Comparison of ENCODE assay signal across 24 mouse cellular contexts in the genomic region with DNA sequence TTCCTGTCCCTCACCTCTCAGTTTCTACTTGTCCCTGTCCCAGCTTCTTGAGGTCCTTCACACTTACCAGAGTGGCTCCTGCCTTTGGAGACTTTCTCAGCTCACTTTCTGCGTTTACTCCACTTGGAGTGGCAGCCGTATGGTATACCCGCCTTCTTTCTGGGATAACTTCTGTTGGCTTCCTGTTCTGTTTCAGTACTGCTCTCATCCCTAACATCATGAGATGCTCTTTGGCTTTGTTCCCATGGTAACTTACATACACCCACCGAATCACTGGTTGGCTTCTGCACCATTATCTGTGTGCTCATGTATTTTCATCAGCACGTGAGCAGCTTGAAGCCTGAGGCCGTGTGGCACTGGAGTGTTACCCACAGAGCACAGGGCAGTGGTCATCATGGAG. TPM values are rescaled to one million over a fixed set of nuclear protein-coding genes. Genes with fewer than 3 reads are reported as not detected.
A peak's percentile ranks its signal among the peaks of the same experiment; 100 is the strongest.
DNase-seq lines count a peak whose midpoint lies in the region; ATAC-seq and TF ChIP-seq lines count a peak whose summit lies in the region.
"Had no signal": no experiment of that assay in that cellular context is flagged by ENCODE, and none has a peak within 500 bp of the region (broad histone marks: within the 10 kb centered on the region; RNA-seq: fewer than 3 reads in every experiment).

No protein-coding gene starts in this region.

- no peak overlapping the region for H3K27ac ChIP-seq in gastrocnemius, adult 2 months
- H3K27ac ChIP-seq: embryonic facial prominence, embryonic 10.5 days; embryonic facial prominence, embryonic 13.5 days; forebrain, embryonic 12.5 days; forebrain, embryonic 15.5 days; hindbrain, embryonic 12.5 days; hindbrain, embryonic 15.5 days had no signal

- intact Hi-C loops in gastrocnemius, adult 2 months (cut with DNase I): no loop called here

- TF ChIP-seq CTCF in gastrocnemius, adult 2 months (IDR thresholded peaks at IDR 0.05): no peak

- H3K4me3 ChIP-seq in gastrocnemius, adult 2 months: no peak overlapping the region
- H3K4me3 ChIP-seq: embryonic facial prominence, embryonic 10.5 days; embryonic facial prominence, embryonic 13.5 days; erythroblast, embryonic 14.5 days; forebrain, embryonic 12.5 days; forebrain, embryonic 15.5 days; hindbrain, embryonic 12.5 days; hindbrain, embryonic 15.5 days had no signal

- no peak for DNase-seq in frontal cortex, postnatal 10 days (ENCODE audit: low spot score in 2 of 2)
- peak; percentile 70 for DNase-seq in layer of hippocampus, adult 9-11 months
- DNase-seq in layer of hippocampus, postnatal 10 days (ENCODE audit: low spot score in 2 of 2): no peak
- DNase-seq in brain, adult 2 months (ENCODE audit: low read depth, low spot score): peak; percentile 62
- no peak for DNase-seq in gastrocnemius, adult 2 months
- DNase-seq: adrenal gland, adult 2 months; adrenal gland, postnatal 14 days; B cell, adult 2 months; cerebellum, adult 11-12 months; cerebellum, adult 8-10 months; cerebellum, postnatal 10 days; cerebellum, postnatal 36 days; embryo, embryonic 11 days; gastrocnemius, postnatal 14 days; heart, adult 11 months had no signal

- peak; percentile 41; the same call in 1 of the 2 replicates for ATAC-seq in frontal cortex, adult (ENCODE audit: low TSS enrichment)
- ATAC-seq: forebrain, embryonic 15.5 days had no signal

RNA-seq across cellular contexts. Expression of a gene that starts 30.8 kb away (rescaled TPM):
- 10 to 100 TPM; 17.2 to 19.9 TPM for total RNA-seq in layer of hippocampus, postnatal 10 days (2021)
- total RNA-seq in gastrocnemius, adult 2 months (2021): 10 to 100 TPM; 27.2 to 46.2 TPM
- total RNA-seq: hematopoietic stem cell, adult 5-6 weeks had no signal

Comparison
In these comparisons a context has a peak if more than half of its experiments do, and no peak if none do; other contexts are left out.
1. DNase-seq: peak in layer of hippocampus, adult 9-11 months (single experiment) and brain, adult 2 months (single experiment); none in frontal cortex, postnatal 10 days (0 of 2), layer of hippocampus, postnatal 10 days (0 of 2) and gastrocnemius, adult 2 months (single experiment).